Mouse (Mus musculus): Measurements from ENCODE around the gene Fgf3. TPM values are rescaled to one million over a fixed set of nuclear protein-coding genes. Genes with fewer than 3 reads are reported as not detected.

The Fgf3 gene
- total RNA-seq (2014; rRNA removed) (0.85 and 3.5 TPM in 2 replicates), polyA plus RNA-seq (2015; fragmentation: Nextera tagmentation; extraction: Ambion mirVana) (0.33 and 1.2 TPM in 2 replicates)

- no peaks in the 10 kb centered on the region for H3K36me3 ChIP-seq (ENCODE audit: insufficient read depth, low read length)
- TF ChIP-seq CTCF (IDR thresholded peaks at IDR 0.05), result no peak
- H3K4me2 ChIP-seq (ENCODE audit: low read depth, low read length, poor library complexity, severe bottlenecking), result peak within 1 kb of the TSS; percentile 65
- WGBS, result 1% methylated on average over 43 of the region's 43 CpGs
- ATAC-seq (ENCODE audit: low FRiP score) (no peak), DNase-seq (ENCODE audit: low spot score) (no peak)
- peak within 1 kb of the TSS; percentile 19; the same call in 1 of the 2 replicates for H3K9ac ChIP-seq (replicated peaks; ENCODE audit: low read length, poor library complexity, severe bottlenecking)
- H3K27ac ChIP-seq (ENCODE audit: low read depth, low read length), result no peak within 1 kb of the TSS
- peak within 1 kb of the TSS; percentile 43 for H3K4me3 ChIP-seq (ENCODE audit: low read depth, low read length)
- no peaks in the 10 kb centered on the region for H3K9me3 ChIP-seq (ENCODE audit: low read length)
- peaks cover 57% of the 10 kb centered on the region for H3K27me3 ChIP-seq (ENCODE audit: insufficient read depth, low read length)
- H3K4me1 ChIP-seq (ENCODE audit: insufficient read depth, low read length), result peaks cover 5% of the 10 kb centered on the region; the same call in 1 of the 2 replicates
Observed at GRCm38 (mm10) chr7:144837891-144838488, at the start of gene Fgf3. Gene Fgf3 (plus strand): TSS chr7:144838083.

GRCm38 (mm10) chr7:144788631-144789030 is 49.3 kb upstream of the Fgf3 start:
- Histone ChIP-seq H3K9ac (replicated peaks; ENCODE audit: low read length, poor library complexity, severe bottlenecking) (no peak overlapping the region), H3K4me3 (ENCODE audit: low read depth, low read length) (no peak overlapping the region), H3K9me3 (ENCODE audit: low read length) (no peaks in the 10 kb centered on the region), H3K27me3 (ENCODE audit: insufficient read depth, low read length) (no peaks in the 10 kb centered on the region), H3K36me3 (ENCODE audit: insufficient read depth, low read length) (no peaks in the 10 kb centered on the region), H3K4me1 (ENCODE audit: insufficient read depth, low read length) (no peaks in the 10 kb centered on the region), H3K27ac (ENCODE audit: low read depth, low read length) (no peak overlapping the region), H3K4me2 (ENCODE audit: low read depth, low read length, poor library complexity, severe bottlenecking) (no peak overlapping the region)
- DNase-seq (ENCODE audit: low spot score) (no peak), ATAC-seq (ENCODE audit: low FRiP score) (no peak)
- WGBS, result 59% methylated on average over 4 of the region's 4 CpGs
- TF ChIP-seq CTCF (IDR thresholded peaks at IDR 0.05), result no peak

GRCm38 (mm10) chr7:144789601-144790556 is 48.0 kb upstream of the Fgf3 start:
- no peak for DNase-seq (ENCODE audit: low spot score)
- no peak for ATAC-seq (ENCODE audit: low FRiP score)
- H3K4me3 ChIP-seq (ENCODE audit: low read depth, low read length), result peak overlapping the region; percentile 26; the same call in 1 of the 2 replicates
- H3K9me3 ChIP-seq (ENCODE audit: low read length), result no peaks in the 10 kb centered on the region
- H3K27ac ChIP-seq (ENCODE audit: low read depth, low read length), result no peak overlapping the region
- no peaks in the 10 kb centered on the region for H3K36me3 ChIP-seq (ENCODE audit: insufficient read depth, low read length)
- peak; percentile 45 for TF ChIP-seq CTCF (IDR thresholded peaks at IDR 0.05)
- H3K9ac ChIP-seq (replicated peaks; ENCODE audit: low read length, poor library complexity, severe bottlenecking), result no peak overlapping the region
- no peaks in the 10 kb centered on the region for H3K4me1 ChIP-seq (ENCODE audit: insufficient read depth, low read length)
- H3K4me2 ChIP-seq (ENCODE audit: low read depth, low read length, poor library complexity, severe bottlenecking), result peak overlapping the region; percentile 37
- H3K27me3 ChIP-seq (ENCODE audit: insufficient read depth, low read length), result no peaks in the 10 kb centered on the region
- WGBS, result 40% methylated on average over 36 of the region's 36 CpGs

GRCm38 (mm10) chr7:144791426-144791825 is 46.5 kb upstream of the Fgf3 start:
- no peak for ATAC-seq (ENCODE audit: low FRiP score)
- Histone ChIP-seq H3K4me3 (ENCODE audit: low read depth, low read length) (no peak overlapping the region), H3K27me3 (ENCODE audit: insufficient read depth, low read length) (no peaks in the 10 kb centered on the region), H3K9me3 (ENCODE audit: low read length) (no peaks in the 10 kb centered on the region), H3K36me3 (ENCODE audit: insufficient read depth, low read length) (no peaks in the 10 kb centered on the region), H3K4me2 (ENCODE audit: low read depth, low read length, poor library complexity, severe bottlenecking) (no peak overlapping the region), H3K4me1 (ENCODE audit: insufficient read depth, low read length) (no peaks in the 10 kb centered on the region), H3K9ac (replicated peaks; ENCODE audit: low read length, poor library complexity, severe bottlenecking) (no peak overlapping the region), H3K27ac (ENCODE audit: low read depth, low read length) (no peak overlapping the region)
- WGBS, result 89% methylated on average over 7 of the region's 7 CpGs
- no peak for DNase-seq (ENCODE audit: low spot score)
- TF ChIP-seq CTCF (IDR thresholded peaks at IDR 0.05), result no peak

GRCm38 (mm10) chr7:144793296-144793695 is 44.6 kb upstream of the Fgf3 start:
- H3K36me3 ChIP-seq (ENCODE audit: insufficient read depth, low read length), result no peaks in the 10 kb centered on the region
- no peaks in the 10 kb centered on the region for H3K4me1 ChIP-seq (ENCODE audit: insufficient read depth, low read length)
- no peak overlapping the region for H3K27ac ChIP-seq (ENCODE audit: low read depth, low read length)
- DNase-seq (ENCODE audit: low spot score) (no peak), ATAC-seq (ENCODE audit: low FRiP score) (no peak)
- 85% methylated on average over 10 of the region's 10 CpGs for WGBS
- H3K4me3 ChIP-seq (ENCODE audit: low read depth, low read length), result no peak overlapping the region
- no peaks in the 10 kb centered on the region for H3K27me3 ChIP-seq (ENCODE audit: insufficient read depth, low read length)
- TF ChIP-seq CTCF (IDR thresholded peaks at IDR 0.05), result no peak
- no peak overlapping the region for H3K4me2 ChIP-seq (ENCODE audit: low read depth, low read length, poor library complexity, severe bottlenecking)
- no peak overlapping the region for H3K9ac ChIP-seq (replicated peaks; ENCODE audit: low read length, poor library complexity, severe bottlenecking)
- no peaks in the 10 kb centered on the region for H3K9me3 ChIP-seq (ENCODE audit: low read length)

Measured in midbrain, postnatal 0 days (tissue).